Mouse (Mus musculus): ENCODE data around the gene Nrros. TPM values are rescaled to one million over a fixed set of nuclear protein-coding genes. Genes with fewer than 3 reads are reported as not detected.
A peak's percentile ranks its signal among the peaks of the same experiment; 100 is the strongest.

Gene Nrros
- polyA plus RNA-seq, 2 experiments from 2014 or later = 65.3 to 71.7 TPM

DNA sequence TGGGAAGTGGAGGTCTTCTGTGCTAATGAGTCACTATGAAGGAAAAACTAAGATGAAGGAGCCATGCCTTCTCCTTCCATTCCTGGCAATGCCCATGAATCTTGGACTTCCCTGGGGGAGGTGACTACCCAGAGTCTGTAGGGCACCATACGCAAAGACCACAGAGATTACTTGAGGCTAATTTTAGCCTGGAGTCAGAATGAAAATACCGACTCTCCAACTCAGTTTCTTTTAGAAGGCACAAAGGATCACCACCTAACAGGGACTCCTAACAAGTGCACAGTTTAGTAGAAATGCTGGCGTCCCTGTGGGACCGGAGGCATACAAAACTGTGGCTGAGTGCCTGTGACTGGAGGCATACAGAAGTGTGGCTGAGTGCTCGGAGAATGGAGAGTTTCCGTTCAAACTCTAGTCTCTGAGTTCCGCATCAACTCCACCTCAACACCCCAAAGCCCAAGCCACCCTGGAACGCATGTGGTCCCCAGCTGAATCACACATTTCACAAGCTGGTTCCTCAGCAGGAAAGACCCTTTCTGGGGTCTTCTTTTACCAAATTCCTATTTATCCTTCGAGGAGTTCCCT, 4.6 kb downstream of the Nrros start:
- ATAC-seq = no peak

DNA sequence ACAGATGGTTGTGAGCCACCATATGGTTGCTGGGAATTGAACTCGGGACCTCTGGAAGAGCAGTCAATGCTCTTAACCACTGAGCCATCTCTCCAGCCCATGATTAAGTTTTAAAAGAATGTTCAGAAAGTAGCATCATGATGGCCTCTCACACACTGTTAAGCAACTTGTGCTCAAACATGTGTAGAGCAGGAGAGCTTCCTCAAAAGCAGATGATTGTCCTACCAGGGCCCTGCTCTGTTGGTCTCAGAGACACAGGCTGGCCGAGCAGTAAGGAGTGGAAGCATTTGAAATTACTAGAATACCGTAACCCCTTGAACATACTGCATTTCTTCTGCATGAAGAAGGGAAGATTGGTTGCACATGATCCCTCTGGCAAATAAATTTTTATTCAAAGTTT, 6.4 kb downstream of the Nrros start:
- no peak for ATAC-seq

DNA sequence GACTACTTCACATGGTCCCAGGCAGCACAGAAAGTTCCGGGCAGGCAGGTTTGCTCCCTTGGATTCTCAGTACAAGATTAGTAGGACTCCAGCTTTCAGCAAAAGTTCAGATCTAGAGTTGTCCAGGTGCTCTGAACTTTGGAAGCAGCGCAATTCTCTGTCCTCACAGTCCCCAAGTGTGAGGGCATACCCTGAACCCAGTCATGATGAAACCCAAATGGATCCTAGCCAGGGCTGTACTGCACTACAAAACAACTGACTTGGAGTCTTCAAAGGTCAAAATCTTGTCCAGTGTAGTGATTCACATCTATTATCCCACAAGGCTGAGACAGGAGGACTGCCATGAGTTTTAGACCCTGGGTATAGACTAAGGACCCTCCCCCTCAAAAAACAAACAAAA, 8.0 kb downstream of the Nrros start:
- ATAC-seq = no peak

- ATAC-seq = no peak
These were observed 8.7 kb downstream of the Nrros start for GRCm38 (mm10) chr16:32156719-32157118.

DNA sequence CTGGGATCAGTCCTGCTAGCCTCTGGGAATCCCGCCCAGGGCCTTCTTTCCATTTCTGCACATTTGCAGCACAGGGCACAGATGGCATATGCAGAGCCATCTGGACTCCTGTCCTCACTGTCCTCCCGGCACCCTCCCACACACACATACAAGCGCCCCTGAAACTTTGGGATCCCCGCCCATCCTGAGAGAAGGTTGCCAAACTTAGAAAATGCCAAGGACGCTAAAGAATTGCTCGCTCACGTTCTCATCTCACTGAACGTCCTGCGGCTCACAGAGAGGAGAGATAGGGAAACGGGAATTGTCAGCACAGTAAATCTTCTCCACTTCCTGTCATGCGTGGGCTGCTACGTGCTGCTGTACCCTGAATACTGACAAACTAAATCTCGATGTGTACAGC, 11.0 kb downstream of the Nrros start:
- ATAC-seq = no peak

DNA sequence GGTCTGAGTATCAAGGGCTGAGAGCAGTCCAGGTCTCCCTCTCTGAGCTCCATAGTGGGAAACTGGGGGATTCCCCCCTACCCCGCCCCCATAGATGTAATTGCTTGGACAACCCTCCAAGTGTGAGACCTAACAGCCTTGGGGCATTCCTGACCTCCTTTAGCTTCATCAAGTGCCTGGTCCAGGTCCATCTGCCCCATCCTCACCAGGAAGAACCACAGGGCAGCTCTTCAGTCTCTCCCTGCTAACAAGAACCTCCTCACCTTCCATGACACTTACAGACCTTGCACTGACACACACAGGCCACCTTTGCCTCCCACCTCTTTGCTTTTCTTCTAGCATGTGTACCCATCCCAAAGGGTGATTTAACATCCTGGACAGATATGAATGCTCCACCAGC, 11.4 kb downstream of the Nrros start:
- no peak for ATAC-seq

GRCm38 (mm10) chr16:32147589-32148207, 17.7 kb downstream of the Nrros start:
- ATAC-seq = no peak

- no peak for ATAC-seq
These were observed 20.8 kb downstream of the Nrros start for GRCm38 (mm10) chr16:32144592-32144991.

DNA sequence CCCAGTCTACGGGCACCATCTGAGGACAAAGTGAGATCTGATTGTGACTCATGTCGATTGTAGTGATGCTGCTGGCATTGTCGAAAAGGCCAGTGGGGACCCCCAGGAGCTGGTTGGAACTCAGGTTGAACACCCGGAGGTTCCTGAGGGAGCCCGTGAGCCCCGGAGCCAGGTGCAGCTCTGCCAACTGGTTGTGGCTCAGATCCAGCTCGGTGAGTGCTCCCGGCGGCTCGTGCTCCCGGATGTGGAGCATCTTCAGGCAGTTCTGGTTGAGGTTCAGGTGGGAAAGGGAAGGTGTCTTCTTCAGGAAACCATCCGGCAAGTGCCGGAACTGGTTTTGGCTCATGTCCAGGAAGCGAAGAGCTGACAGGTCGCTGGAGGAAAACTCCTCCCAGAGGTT, 21.6 kb downstream of the Nrros start:
- no peak for ATAC-seq

DNA sequence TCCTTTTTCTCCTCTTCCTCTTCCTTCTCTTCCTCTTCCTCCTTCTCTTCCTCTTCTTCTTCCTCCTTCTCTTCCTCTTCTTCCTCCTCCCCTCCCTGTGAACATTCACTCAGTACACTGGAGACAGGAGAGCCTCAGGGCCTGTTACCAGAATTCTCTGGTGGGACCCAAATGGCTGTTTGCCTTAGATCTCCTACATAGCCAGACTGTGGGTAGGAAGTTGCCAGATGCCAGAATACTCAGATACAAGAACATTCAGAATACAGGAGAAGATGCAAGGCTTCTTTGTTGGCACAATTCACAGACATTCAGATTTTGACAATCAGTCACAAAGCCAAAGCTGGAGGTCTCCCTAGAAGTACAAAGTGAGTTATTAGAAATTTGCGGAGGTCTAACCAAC, 26.4 kb downstream of the Nrros start:
- no peak for ATAC-seq

DNA sequence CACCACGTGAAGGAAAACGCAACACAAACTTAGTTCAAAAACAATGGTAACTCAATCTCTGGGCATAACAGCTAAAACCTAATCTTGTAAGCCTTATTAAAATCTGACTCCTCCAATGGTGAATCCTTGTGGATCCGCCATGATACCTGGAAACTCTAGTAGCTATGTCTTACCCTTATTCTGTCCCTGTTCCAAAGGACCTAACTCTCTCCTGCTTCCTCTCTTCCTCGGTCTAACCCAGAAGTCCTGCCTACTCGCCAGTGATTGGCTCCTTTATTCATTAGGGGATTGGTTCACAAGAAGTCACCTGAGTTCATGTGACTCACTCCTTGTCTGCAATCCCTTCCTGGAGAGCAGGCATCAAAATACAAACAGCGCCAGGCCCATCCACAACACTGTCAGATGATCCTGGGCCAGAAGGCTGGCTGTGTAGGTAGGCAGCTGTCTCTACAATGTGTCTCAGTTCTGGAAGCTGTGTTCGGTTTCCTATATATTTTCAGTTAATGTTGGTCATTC, 29.5 kb downstream of the Nrros start:
- no peak for ATAC-seq

GRCm38 (mm10) chr16:32133148-32133547, 32.2 kb downstream of the Nrros start:
- ATAC-seq = no peak

GRCm38 (mm10) chr16:32130190-32130826, 35.1 kb downstream of the Nrros start:
- ATAC-seq = peak; percentile 94

DNA sequence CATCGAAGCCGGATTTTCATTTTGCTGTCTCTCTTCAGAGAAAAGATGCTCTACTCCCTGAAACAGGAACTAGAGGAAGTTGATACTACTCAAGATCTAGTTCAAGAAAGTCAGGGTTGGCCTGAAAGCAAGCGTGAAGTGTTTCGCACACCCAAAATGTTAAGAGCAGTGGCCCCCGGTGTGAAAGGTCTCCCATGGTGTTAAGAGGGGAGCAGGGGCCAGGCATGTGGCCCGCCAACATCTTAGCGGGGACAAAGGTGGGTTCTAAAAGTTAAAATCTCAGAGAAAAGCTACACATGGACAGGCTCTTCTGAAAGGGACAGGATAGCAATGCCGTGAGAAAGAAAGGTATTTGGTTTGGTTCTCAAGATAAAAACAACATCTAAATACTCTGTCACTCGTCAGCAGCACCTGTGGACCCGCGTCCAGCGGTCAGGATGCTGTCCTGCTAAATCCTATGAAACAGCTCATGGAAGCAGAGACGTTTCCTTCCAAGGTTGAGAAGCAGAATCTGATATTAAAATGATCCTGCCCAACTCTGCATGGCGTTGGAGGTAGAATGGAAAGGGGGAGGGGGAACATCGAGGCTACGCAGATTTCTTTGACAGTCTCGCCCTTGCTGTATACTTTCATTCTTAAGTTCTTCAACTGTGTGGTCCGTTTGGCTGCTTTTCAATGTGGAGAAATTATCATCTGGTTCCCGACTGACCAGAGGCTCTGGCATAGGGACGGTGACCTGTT, 35.8 kb downstream of the Nrros start:
- ATAC-seq = peak; percentile 31

- no peak for ATAC-seq
These were observed 38.3 kb downstream of the Nrros start for GRCm38 (mm10) chr16:32127046-32127445.

DNA sequence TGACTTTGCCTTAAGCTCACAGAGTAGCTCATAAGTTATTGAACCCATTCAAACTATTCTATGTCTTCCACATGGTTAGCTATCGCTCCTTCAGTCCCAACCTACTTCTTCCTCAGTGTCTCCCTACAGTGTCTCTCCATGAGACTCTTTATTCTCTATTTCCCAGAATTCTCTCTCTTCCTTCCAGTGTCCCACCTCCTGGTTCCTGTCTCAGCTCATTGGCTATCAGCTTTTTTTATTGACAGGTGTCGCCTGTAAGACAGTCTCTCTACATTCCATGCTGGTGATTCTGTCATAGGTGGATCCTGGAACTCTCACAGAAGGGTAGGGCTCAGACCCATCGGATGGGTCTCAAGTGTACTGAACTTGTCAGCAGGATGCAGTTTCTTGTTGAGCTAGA, 40.0 kb downstream of the Nrros start:
- no peak for ATAC-seq

DNA sequence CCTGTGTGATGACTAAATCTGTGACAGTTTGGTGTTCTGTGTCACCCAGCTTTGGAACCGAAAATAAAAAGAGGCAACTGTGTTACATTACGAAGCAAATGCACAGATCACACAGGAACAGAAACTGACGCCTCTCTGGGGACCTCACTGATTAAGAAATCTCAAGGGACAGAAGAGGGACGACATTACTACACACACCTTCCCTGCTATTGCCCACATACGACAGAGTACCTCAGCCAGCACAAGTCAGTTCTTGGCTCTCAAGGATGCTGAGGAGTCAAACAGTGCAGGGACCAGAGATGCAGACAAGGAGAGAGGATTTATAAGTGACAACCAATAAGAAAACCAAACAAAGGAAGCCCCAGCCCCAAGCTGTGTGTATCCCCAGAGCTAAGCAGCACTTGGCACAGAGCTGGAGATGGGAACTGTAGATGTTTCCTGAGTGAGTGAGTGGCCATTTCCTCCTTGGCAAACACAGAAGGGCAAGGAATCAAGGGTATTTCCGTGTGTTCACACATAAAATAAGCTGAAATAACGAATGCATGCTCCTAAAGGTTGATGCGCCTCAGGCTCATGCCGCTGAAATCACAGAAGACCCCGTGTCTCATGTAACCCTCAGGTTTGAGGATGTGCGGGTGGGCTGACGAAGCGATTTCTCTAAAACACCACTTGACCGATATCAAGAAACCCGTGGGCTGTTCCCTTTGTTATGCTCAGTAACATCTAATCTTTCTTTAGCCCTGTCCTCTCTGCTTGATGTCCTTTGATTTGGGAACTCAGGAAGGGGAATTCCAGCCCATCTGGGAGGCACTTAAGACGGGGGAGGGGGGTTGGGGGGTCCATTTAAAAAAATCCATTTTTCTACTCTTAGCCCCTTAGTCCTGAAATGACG, 40.7 kb downstream of the Nrros start:
- ATAC-seq = peak; percentile 28

- ATAC-seq = no peak
These were observed 41.4 kb downstream of the Nrros start for GRCm38 (mm10) chr16:32124020-32124419.

- no peak for ATAC-seq
These were observed 44.9 kb downstream of the Nrros start for GRCm38 (mm10) chr16:32120454-32120853.

DNA sequence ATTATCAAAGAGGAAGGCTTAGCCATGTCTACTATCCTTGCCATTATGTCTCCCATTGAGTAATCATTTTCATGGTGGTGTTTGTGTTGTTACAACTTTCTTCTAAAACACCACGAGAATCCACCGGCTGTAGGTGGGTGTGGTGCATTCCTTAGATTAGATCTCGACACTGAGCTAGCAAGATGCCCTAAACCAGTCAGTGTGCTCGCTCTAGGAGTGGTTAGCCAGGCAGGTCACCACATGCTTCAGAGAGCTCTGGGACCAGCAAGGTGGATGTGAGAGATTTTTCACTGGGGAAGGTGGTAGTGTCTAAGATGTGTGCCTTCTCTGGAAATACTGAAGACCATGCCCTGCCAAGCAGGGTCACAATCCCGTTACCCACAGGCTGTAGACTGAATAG, 49.2 kb downstream of the Nrros start:
- ATAC-seq = no peak

GRCm38 (mm10) chr16:32115781-32116180, 49.6 kb downstream of the Nrros start:
- no peak for ATAC-seq

- ATAC-seq = no peak
These were observed 50.3 kb downstream of the Nrros start for GRCm38 (mm10) chr16:32114968-32115695.

Data from activated CD4-positive, CD25-positive, alpha-beta regulatory T cell, adult 4 months (primary cell).